Mouse (Mus musculus) brain, embryonic 14.5 days (tissue): ENCODE data around the gene Smim14. TPM values are rescaled to one million over a fixed set of nuclear protein-coding genes. Genes with fewer than 3 reads are reported as not detected.
A peak's percentile ranks its signal among the peaks of the same experiment; 100 is the strongest.
"Not testable (repeated sequence)": the region's sequence is repeated elsewhere in the genome, so short reads cannot be mapped to it uniquely, and the experiment has no call there.

ENCODE experiments used
- DNase-seq: peaks from one replicate; pipeline ENCODE4 v3.0.0-alpha.2; 2011; ENCODE audit warnings: low read depth
- CTCF ChIP-seq: fragments of 200-500 bp; IDR thresholded peaks from 2 replicates; pipeline ENCODE4 v1.5.1; 2012; ENCODE audit warnings: inconsistent platforms, mild to moderate bottlenecking, moderate library complexity, borderline replicate concordance; ENCODE audit not compliant: insufficient read depth, insufficient read length; ENCODE audit errors: extremely low read depth
- POLR2A ChIP-seq: fragments of 200-500 bp; IDR thresholded peaks from 2 replicates; pipeline ENCODE4 v1.6.1; 2012; ENCODE audit warnings: mild to moderate bottlenecking, inconsistent platforms, borderline replicate concordance; ENCODE audit not compliant: poor library complexity, insufficient read depth, insufficient read length, severe bottlenecking; ENCODE audit errors: extremely low read depth
- polyA plus RNA-seq: library from polyadenylated mRNA; depleted of rRNA; stranded (reverse); fragments of >200 nt; gene quantifications from 2 replicates; pipeline ENCODE4 v1.2.3, GENCODE M21; 2012

Smim14 gene
- polyA plus RNA-seq, 1 experiment: 119 TPM

DNA sequence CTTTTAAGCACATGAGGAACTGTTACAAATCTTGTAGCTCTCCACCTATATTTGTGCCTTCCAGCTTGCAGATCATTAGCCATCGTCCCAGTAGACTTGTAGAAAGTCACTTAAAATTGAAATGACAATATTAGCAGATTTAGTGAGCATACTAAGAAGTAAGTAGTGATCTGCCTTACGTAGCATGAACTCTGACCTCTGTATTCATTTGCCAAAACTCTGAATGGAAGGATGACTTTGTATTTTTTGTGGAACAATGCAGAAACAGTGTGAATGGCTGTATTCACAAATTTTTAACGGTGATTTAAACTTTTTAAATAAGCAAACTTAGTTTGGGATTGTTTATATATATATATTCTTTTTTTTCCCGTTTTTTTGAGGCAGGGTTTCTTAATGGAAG, 1.8 kb upstream of the Smim14 start:
- no peak for TF ChIP-seq POLR2A
- no peak for TF ChIP-seq CTCF
- DNase-seq: peak; percentile 3

DNA sequence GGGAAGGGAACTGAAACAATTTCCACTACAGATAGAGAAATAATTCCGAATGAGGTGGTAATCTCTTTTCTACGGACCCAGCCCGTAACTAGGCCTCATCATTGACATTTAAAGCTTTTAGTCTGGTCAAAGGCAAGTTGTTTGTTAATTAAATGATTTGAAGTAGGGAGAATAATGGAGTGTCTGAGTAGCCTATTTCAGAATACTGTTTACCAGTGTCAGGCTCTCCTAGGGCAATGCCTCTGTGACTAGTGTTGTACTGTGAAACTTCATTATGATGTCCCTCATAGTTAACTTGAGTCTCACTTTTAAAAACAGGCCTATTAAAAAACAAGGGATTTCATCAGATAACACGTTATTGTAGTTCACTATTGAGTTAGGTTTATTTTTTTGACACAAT, 1.1 kb upstream of the Smim14 start:
- peak; percentile 35 for DNase-seq
- TF ChIP-seq POLR2A: no peak
- TF ChIP-seq CTCF: no peak

DNA sequence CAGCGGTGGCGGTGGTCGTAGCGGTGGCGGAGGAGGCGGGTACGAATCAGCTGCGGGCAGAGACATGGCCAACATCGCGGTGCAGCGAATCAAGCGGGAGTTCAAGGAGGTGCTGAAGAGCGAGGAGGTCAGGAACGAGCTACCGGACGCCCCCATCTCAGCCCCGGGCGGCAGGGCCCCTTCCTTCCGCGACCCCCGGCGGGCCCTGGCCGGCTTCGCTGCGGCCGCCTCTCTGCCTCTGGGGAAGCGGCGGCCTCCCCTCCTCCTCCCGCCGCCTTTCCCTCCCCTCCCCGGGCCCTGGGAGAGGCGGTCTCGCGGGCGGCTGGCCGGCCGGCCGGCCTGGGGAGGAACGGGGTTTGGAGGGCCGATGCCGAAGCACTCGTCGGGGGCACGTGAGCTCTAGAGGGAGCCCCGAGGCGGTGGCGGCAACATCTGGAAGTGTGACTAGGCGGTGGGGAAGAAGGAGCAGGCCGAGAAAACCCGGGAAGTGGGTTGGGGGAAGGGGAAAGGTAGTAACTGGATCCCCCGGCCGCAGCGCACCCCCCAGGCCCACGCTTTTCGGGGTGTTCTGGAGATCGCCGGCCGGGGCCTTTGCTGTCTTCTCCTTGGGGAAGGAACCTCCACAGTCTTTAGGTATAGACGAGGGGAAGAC, 562 bp upstream of the Smim14 start:
- peak; percentile 77 for DNase-seq
- no peak for TF ChIP-seq CTCF

DNA sequence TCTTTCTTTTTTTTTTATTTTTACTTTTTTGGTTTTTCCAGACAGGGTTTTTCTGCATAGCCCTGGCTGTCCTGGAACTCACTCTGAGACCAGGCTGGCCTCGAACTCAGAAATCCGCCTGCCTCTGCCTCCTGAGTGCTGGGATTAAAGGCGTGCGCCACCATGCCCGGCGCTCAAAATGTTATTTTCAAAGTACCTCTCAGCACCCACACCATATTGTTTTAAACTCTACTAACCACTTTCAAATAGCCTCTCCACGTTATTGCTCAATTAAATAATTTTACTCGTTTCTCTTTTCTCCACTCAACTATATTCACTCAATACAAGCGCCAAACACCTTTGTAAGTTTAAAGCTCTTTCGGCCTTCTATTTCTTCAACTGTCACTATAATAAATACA, 917 bp downstream of the Smim14 start:
- not testable (repeated sequence) for DNase-seq

GRCm38 (mm10) chr5:65535457-65536067, 1.4 kb downstream of the Smim14 start:
- TF ChIP-seq POLR2A (no peak), CTCF (no peak; the same call in 1 of the 2 replicates)

GRCm38 (mm10) chr5:65534496-65534895, 2.5 kb downstream of the Smim14 start:
- TF ChIP-seq POLR2A (no peak), CTCF (no peak)
- no peak for DNase-seq

More at GRCm38 (mm10) chr5:65535457-65536067, 1.4 kb downstream of the Smim14 start:
- DNase-seq: peak; percentile 73

- TF ChIP-seq CTCF (no peak), POLR2A (no peak)
- DNase-seq: no peak
Observed at GRCm38 (mm10) chr5:65531283-65531682, 5.7 kb downstream of the Smim14 start.

GRCm38 (mm10) chr5:65525674-65526443, 11.1 kb downstream of the Smim14 start:
- no peak for TF ChIP-seq POLR2A
- peak; percentile 15; the same call in 1 of the 2 replicates for TF ChIP-seq CTCF

GRCm38 (mm10) chr5:65524831-65525230, 12.2 kb downstream of the Smim14 start:
- no peak for DNase-seq
- TF ChIP-seq CTCF (no peak), POLR2A (no peak)

More at GRCm38 (mm10) chr5:65525674-65526443, 11.1 kb downstream of the Smim14 start:
- DNase-seq: peak; percentile 35

- peak; percentile 44 for DNase-seq
- TF ChIP-seq POLR2A (no peak), CTCF (peak; percentile 22; the same call in 1 of the 2 replicates)
Observed at GRCm38 (mm10) chr5:65521803-65522202, 15.2 kb downstream of the Smim14 start.

DNA sequence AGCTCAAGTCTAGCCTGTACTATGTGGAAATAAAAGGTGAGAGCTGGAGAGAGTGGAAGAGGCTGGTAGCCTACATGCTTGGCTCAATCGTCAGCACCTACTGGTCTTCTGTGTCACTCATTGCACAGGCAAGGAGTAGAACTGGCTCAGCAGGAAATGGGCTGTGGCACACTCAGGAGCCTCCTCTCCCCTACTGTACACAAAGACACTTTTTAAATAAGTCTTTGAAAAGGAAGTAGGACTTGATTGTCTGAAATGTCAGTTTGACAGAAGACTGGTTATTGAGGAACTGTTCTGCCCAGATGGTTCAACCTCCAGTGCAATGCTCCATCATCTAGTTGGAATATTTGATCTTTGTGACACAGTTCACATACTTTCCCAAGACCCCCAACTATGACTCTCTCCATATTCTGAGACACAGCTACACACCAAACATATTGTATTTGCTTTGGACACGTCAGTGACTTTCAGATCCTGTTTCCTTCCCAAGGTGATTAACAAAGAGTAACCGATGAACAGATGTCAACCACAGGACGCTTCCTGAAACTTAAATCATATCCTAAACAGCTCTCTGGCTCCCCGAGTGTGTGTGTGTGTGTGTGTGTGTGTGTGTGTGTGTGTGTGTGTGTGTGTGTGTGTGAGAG, 22.2 kb downstream of the Smim14 start:
- DNase-seq: no peak
- TF ChIP-seq POLR2A (no peak), CTCF (no peak)

GRCm38 (mm10) chr5:65513506-65513905, 23.5 kb downstream of the Smim14 start:
- TF ChIP-seq POLR2A: no peak
- no peak for TF ChIP-seq CTCF
- no peak for DNase-seq

DNA sequence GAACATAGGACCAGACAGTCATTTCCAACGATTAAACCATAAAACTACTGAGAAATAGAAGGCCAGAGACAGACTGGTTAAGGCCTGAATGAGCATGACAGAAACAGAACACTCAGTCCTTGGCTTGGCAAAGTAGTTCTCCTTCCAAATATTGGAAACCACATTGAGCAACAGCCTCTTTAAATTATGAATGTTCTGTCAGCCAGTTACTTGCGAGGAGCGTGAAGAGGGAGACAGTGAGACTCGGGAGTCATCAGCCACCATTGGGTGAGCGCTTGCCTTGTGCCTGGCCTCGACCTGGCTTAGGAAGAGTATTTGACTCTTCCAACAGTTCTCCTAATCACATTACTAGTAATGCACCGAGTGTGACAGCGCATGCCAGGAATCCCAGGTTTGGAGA, 28.6 kb downstream of the Smim14 start:
- TF ChIP-seq POLR2A (no peak), CTCF (no peak)

More for the DNA sequence above, 28.6 kb downstream of the Smim14 start:
- no peak for DNase-seq
